Mouse (Mus musculus) myocyte (in vitro differentiated cells): ENCODE results near the gene Sparc.

ENCODE experiments used
- POLR2A ChIP-seq: IDR thresholded peaks from one replicate; pipeline ENCODE4 v1.6.1; 2011; ENCODE audit warnings: low read depth, mild to moderate bottlenecking, control low read depth, moderate library complexity; ENCODE audit not compliant: insufficient read length
- SRF ChIP-seq: IDR thresholded peaks from one replicate; pipeline ENCODE4 v1.6.1; 2011; ENCODE audit warnings: low read depth; ENCODE audit not compliant: control insufficient read depth, insufficient read length

DNA sequence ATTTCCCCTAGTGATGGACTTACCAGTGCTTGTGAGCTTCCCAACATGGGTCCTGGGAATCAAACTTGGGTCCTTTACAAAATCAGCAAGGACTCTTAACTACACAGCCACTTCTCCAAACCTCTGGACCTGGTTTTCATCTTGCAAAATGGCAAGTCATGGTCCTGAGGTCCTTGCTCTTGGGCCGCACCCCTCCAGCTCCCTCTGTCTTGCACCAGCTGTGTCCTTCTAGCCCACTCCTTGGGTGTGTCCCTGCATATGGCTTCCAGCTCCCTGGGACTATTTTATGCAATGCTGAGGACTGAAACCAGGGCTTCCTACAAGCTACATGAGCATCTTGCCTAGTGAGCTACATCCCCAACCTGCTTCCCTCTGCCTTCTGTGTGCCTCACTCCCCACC lies at the start of gene Sparc:
- TF ChIP-seq POLR2A (no peak), SRF (no peak)
